Comparison of ENCODE assay signal across 8 mouse cellular contexts in the genomic region with DNA sequence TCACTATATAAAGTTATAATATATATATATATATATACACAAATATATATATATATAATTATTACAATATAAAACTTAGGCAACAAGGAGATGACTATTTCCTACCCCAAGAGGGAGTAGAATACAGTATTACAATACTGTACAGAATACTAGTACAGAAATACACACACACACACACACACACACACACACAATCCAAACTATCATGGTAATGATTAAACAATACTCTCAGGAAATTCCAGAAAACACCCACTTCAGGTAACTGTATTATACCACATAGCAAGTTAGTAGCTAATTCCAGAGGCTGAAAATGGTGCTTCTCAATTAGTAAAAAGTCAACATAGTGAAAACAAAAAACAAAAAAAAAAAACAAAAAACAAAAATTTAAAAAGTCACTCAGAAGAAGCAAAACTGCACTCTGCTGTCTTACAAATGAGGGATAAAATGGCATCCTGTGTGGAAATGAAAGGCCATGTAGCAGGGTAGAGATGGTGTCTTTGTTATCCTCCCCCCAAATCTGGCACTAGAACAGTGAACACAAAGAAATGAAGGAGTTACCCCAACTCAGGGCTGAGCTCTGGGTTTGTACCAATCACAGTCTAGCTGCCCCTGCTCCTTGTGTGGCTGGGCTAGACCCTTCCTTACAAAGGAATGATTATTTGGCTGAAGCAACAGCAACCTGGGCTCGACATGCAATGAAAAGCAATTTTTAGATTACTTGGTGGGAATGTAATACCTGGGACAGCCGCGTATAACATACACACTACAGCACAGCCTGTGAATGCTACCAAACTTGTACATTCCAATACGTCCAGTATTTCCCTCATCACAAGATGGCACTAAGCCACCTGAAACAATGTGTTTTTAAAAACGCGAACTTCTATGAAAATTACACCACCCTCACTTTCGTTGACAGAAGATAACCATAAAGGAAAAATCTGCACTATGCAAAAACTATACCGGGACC. TPM values are rescaled to one million over a fixed set of nuclear protein-coding genes. Genes with fewer than 3 reads are reported as not detected.
DNase-seq lines count a peak whose midpoint lies in the region; ATAC-seq and TF ChIP-seq lines count a peak whose summit lies in the region.

No protein-coding gene starts in this region.

- TF ChIP-seq CTCF in kidney, postnatal 0 days (IDR thresholded peaks at IDR 0.05; ENCODE audit: low read depth), result peak; percentile 25; the same call in 1 of the 2 replicates

- peak overlapping the region; percentile 81 for H3K4me2 ChIP-seq in forebrain, embryonic 14.5 days (ENCODE audit: low read length)
- H3K4me2 ChIP-seq in kidney, postnatal 0 days (ENCODE audit: low read length), result peak overlapping the region; percentile 68
- H3K4me2 ChIP-seq in midbrain, embryonic 14.5 days (ENCODE audit: low read length), result peak overlapping the region; percentile 85

- H3K4me3 ChIP-seq in forebrain, embryonic 14.5 days (ENCODE audit: low read depth, low read length), result peak overlapping the region; percentile 89
- peak overlapping the region; percentile 90 for H3K4me3 ChIP-seq in kidney, postnatal 0 days (replicated peaks; ENCODE audit: low read depth, low read length)
- H3K4me3 ChIP-seq in midbrain, embryonic 14.5 days (replicated peaks; ENCODE audit: low read depth, low read length), result peak overlapping the region; percentile 92

- H3K27me3 ChIP-seq in forebrain, embryonic 14.5 days (replicated peaks; ENCODE audit: control insufficient read depth, insufficient read depth, low read length), result no peaks in the 10 kb centered on the region
- no peaks in the 10 kb centered on the region for H3K27me3 ChIP-seq in kidney, postnatal 0 days (ENCODE audit: insufficient read depth, low read length)
- H3K27me3 ChIP-seq in midbrain, embryonic 14.5 days (ENCODE audit: control insufficient read depth, insufficient read depth, low read length), result no peaks in the 10 kb centered on the region

- no peaks in the 10 kb centered on the region for H3K36me3 ChIP-seq in forebrain, embryonic 14.5 days (ENCODE audit: control insufficient read depth, insufficient read depth, low read length)
- no peaks in the 10 kb centered on the region for H3K36me3 ChIP-seq in kidney, postnatal 0 days (ENCODE audit: insufficient read depth, low read length)
- no peaks in the 10 kb centered on the region for H3K36me3 ChIP-seq in midbrain, embryonic 14.5 days (ENCODE audit: control insufficient read depth, insufficient read depth, low read length)

- H3K9me3 ChIP-seq in forebrain, embryonic 14.5 days (replicated peaks; ENCODE audit: control insufficient read depth, low read length), result no peaks in the 10 kb centered on the region
- H3K9me3 ChIP-seq in kidney, postnatal 0 days (replicated peaks; ENCODE audit: low read length), result no peaks in the 10 kb centered on the region
- no peaks in the 10 kb centered on the region for H3K9me3 ChIP-seq in midbrain, embryonic 14.5 days (ENCODE audit: control insufficient read depth, low read length)

- H3K9ac ChIP-seq in forebrain, embryonic 14.5 days (ENCODE audit: low read length), result peak overlapping the region; percentile 88
- peak overlapping the region; percentile 95 for H3K9ac ChIP-seq in kidney, postnatal 0 days (ENCODE audit: low read depth, low read length)
- H3K9ac ChIP-seq in midbrain, embryonic 14.5 days (replicated peaks; ENCODE audit: low read length), result peak overlapping the region; percentile 52

- peak; percentile 4; the same call in 1 of the 2 replicates for ATAC-seq in forebrain, embryonic 14.5 days
- ATAC-seq in kidney, postnatal 0 days (replicated peaks; ENCODE audit: low FRiP score, low read depth), result no peak
- ATAC-seq in midbrain, embryonic 14.5 days (ENCODE audit: low FRiP score, low TSS enrichment), result no peak

- H3K4me1 ChIP-seq in forebrain, embryonic 14.5 days (ENCODE audit: control insufficient read depth, insufficient read depth, low read length), result peaks cover 5% of the 10 kb centered on the region
- H3K4me1 ChIP-seq in kidney, postnatal 0 days (replicated peaks; ENCODE audit: insufficient read depth, low read length), result 0 out of 2 replicates have a peak, but pooled peaks cover 4% of the 10 kb centered on the region
- 0 out of 2 replicates have a peak, but pooled peaks cover 3% of the 10 kb centered on the region for H3K4me1 ChIP-seq in midbrain, embryonic 14.5 days (ENCODE audit: control insufficient read depth, insufficient read depth, low read length)

- 13% methylated on average over 8 of the region's 8 CpGs for WGBS in forebrain, embryonic 14.5 days
- 6% methylated on average over 8 of the region's 8 CpGs for WGBS in kidney, postnatal 0 days
- 14% methylated on average over 8 of the region's 8 CpGs for WGBS in midbrain, embryonic 14.5 days

- DNase-seq in layer of hippocampus, postnatal 14 days (ENCODE audit: low spot score in 2 of 2), result peak; percentile 4 to 24
- no peak for DNase-seq in layer of hippocampus, adult 8-10 months (ENCODE audit: low spot score in 2 of 2)
- peak; percentile 43 for DNase-seq in Muller cell, postnatal 12 days (ENCODE audit: inconsistent ontology term)
- DNase-seq in forebrain, embryonic 14.5 days (ENCODE audit: low spot score), result peak; percentile 42
- peak; percentile 32 for DNase-seq in kidney, postnatal 0 days (ENCODE audit: low spot score)
- peak; percentile 55 for DNase-seq in midbrain, embryonic 14.5 days
- DNase-seq in gastrocnemius, postnatal 10 days, result no peak
- no peak for DNase-seq in layer of hippocampus, adult 9-11 months

- H3K27ac ChIP-seq in forebrain, embryonic 14.5 days (ENCODE audit: low read depth, low read length), result no peak overlapping the region
- H3K27ac ChIP-seq in kidney, postnatal 0 days, result peak overlapping the region; percentile 86
- no peak overlapping the region for H3K27ac ChIP-seq in midbrain, embryonic 14.5 days (replicated peaks; ENCODE audit: low read depth, low read length)

RNA-seq across cellular contexts. Expression of gene Chmp2b, which starts 1.2 kb away (rescaled TPM):
- 10 to 100 TPM; 72.2 to 76.9 TPM for total RNA-seq in layer of hippocampus, postnatal 14 days (2021)
- total RNA-seq in layer of hippocampus, adult 8-10 months (2022), result 10 to 100 TPM; 53.9 to 63.1 (median 57.6) TPM
- 48.8 and 61.6 TPM in 2 replicates for polyA plus RNA-seq in forebrain, embryonic 14.5 days (2014; fragmentation: Nextera tagmentation; extraction: Ambion mirVana)
- 126 and 130 TPM in 2 replicates for polyA plus RNA-seq in kidney, postnatal 0 days (2015; fragmentation: Nextera tagmentation; extraction: Ambion mirVana)
- polyA plus RNA-seq in midbrain, embryonic 14.5 days (2014; fragmentation: Nextera tagmentation; extraction: Ambion mirVana), result 101 and 103 TPM in 2 replicates
- total RNA-seq in gastrocnemius, postnatal 10 days (2021), result 10 to 100 TPM; 41.5 to 42.0 TPM

RNA-seq across cellular contexts. Expression of gene Pou1f1, which starts 41.0 kb away (rescaled TPM):
- not detected for total RNA-seq in layer of hippocampus, postnatal 14 days (2021)
- total RNA-seq in layer of hippocampus, adult 8-10 months (2022), result not detected
- not detected in 2 replicates for polyA plus RNA-seq in forebrain, embryonic 14.5 days (2014; fragmentation: Nextera tagmentation; extraction: Ambion mirVana)
- polyA plus RNA-seq in kidney, postnatal 0 days (2015; fragmentation: Nextera tagmentation; extraction: Ambion mirVana), result 0.05 TPM in 1 of 2 replicates, not detected in the other
- polyA plus RNA-seq in midbrain, embryonic 14.5 days (2014; fragmentation: Nextera tagmentation; extraction: Ambion mirVana), result not detected in 2 replicates
- total RNA-seq in gastrocnemius, postnatal 10 days (2021), result not detected

Comparison
In these comparisons a context has a peak if more than half of its experiments do, and no peak if none do; other contexts are left out.
1. DNase-seq: peak in layer of hippocampus, postnatal 14 days (2 of 2), Muller cell, postnatal 12 days (single experiment), forebrain, embryonic 14.5 days (single experiment), kidney, postnatal 0 days (single experiment) and midbrain, embryonic 14.5 days (single experiment); none in layer of hippocampus, adult 8-10 months (0 of 2), gastrocnemius, postnatal 10 days (single experiment) and layer of hippocampus, adult 9-11 months (single experiment).
2. Peak in every context shown above with its lines, with median percentiles within 50 percentile points of each other: H3K4me2 ChIP-seq, H3K4me3 ChIP-seq and H3K9ac ChIP-seq.